Mouse (Mus musculus) midbrain, embryonic 16.5 days (tissue): ENCODE data around the gene D1Ertd622e. TPM values are rescaled to one million over a fixed set of nuclear protein-coding genes. Genes with fewer than 3 reads are reported as not detected.
"Not testable (repeated sequence)": the region's sequence is repeated elsewhere in the genome, so short reads cannot be mapped to it uniquely, and the experiment has no call there.

Experiments used
- ATAC-seq: fragments of 200-750 bp; cut with Nextera tagmentation; 2 replicates; pipeline ENCODE4 v1.8.0; 2017; ENCODE audit warnings: moderate TSS enrichment
- H3K27ac ChIP-seq: fragments of 300-500 bp; sonication (generic); 2 replicates; pipeline ENCODE4 v1.5.1; 2014; ENCODE audit warnings: mild to moderate bottlenecking, low read length, mixed read lengths
- H3K27me3 ChIP-seq: fragments of 300-500 bp; sonication (generic); 2 replicates; pipeline ENCODE4 v1.6.1; 2014; ENCODE audit warnings: low read depth, low read length, mixed read lengths; ENCODE audit not compliant: control insufficient read depth, insufficient read depth
- H3K36me3 ChIP-seq: fragments of 300-500 bp; sonication (generic); 2 replicates; pipeline ENCODE4 v1.6.1; 2014; ENCODE audit warnings: mild to moderate bottlenecking, low read length, moderate library complexity, mixed read lengths; ENCODE audit not compliant: control insufficient read depth, insufficient read depth
- H3K4me1 ChIP-seq: fragments of 300-500 bp; sonication (generic); 2 replicates; pipeline ENCODE4 v1.6.1; 2014; ENCODE audit warnings: mild to moderate bottlenecking, low read length, mixed read lengths; ENCODE audit not compliant: control insufficient read depth, insufficient read depth
- H3K4me2 ChIP-seq: fragments of 300-500 bp; sonication (generic); 2 replicates; pipeline ENCODE4 v1.6.1; 2014; ENCODE audit warnings: mild to moderate bottlenecking, low read length, mixed read lengths
- H3K4me3 ChIP-seq: fragments of 300-500 bp; sonication (generic); 2 replicates; pipeline ENCODE4 v1.5.1; 2014; ENCODE audit warnings: low read depth, mild to moderate bottlenecking, low read length, moderate library complexity, mixed read lengths
- H3K9ac ChIP-seq: fragments of 300-500 bp; sonication (generic); 2 replicates; pipeline ENCODE4 v1.6.1; 2014; ENCODE audit warnings: low read depth, low read length, mixed read lengths
- H3K9me3 ChIP-seq: fragments of 300-500 bp; sonication (generic); replicated peaks from 2 replicates; pipeline ENCODE4 v1.6.1; 2014; ENCODE audit warnings: mild to moderate bottlenecking, low read length, mixed read lengths; ENCODE audit not compliant: control insufficient read depth, poor library complexity, severe bottlenecking
- WGBS: fragments of 180-500 bp; shearing (Covaris S2); extraction: QIAGEN DNeasy Blood & Tissue Kit; methylation state at CpG from one replicate; pipeline ENCODE4 v1.1.7; 2014; 5-methylcytosine and 5-hydroxymethylcytosine counted together
- polyA plus RNA-seq: library from polyadenylated mRNA; unstranded; fragments of >200 nt; fragmentation: Nextera tagmentation; extraction: Ambion mirVana; gene quantifications from 2 replicates; pipeline ENCODE4 v1.2.1, GENCODE M21; 2015

The D1Ertd622e gene
- polyA plus RNA-seq, 1 experiment from 2014 or later: 64.9 TPM

GRCm38 (mm10) chr1:97603361-97603760 is 58.5 kb downstream of the D1Ertd622e start:
- 85% methylated on average over 1 of the region's 1 CpGs for WGBS
- H3K27ac ChIP-seq: no peak overlapping the region
- H3K4me3 ChIP-seq: no peak overlapping the region
- H3K36me3 ChIP-seq: no peaks in the 10 kb centered on the region
- H3K4me1 ChIP-seq: no peaks in the 10 kb centered on the region
- no peaks in the 10 kb centered on the region for H3K9me3 ChIP-seq
- H3K27me3 ChIP-seq: no peaks in the 10 kb centered on the region
- H3K9ac ChIP-seq: no peak overlapping the region
- ATAC-seq: no peak
- no peak overlapping the region for H3K4me2 ChIP-seq

- no peak overlapping the region for H3K27ac ChIP-seq
- H3K4me1 ChIP-seq: no peaks in the 10 kb centered on the region
- no peaks in the 10 kb centered on the region for H3K9me3 ChIP-seq
- H3K4me2 ChIP-seq: no peak overlapping the region
- no peak overlapping the region for H3K9ac ChIP-seq
- 88% methylated on average over 2 of the region's 2 CpGs for WGBS
- H3K27me3 ChIP-seq: no peaks in the 10 kb centered on the region
- no peak overlapping the region for H3K4me3 ChIP-seq
- ATAC-seq: no peak
- no peaks in the 10 kb centered on the region for H3K36me3 ChIP-seq
These were observed 61.5 kb downstream of the D1Ertd622e start for GRCm38 (mm10) chr1:97600371-97600770.

- Histone ChIP-seq H3K27ac (no peak overlapping the region), H3K9me3 (no peaks in the 10 kb centered on the region), H3K4me3 (no peak overlapping the region), H3K36me3 (no peaks in the 10 kb centered on the region), H3K27me3 (no peaks in the 10 kb centered on the region), H3K4me2 (no peak overlapping the region), H3K4me1 (no peaks in the 10 kb centered on the region), H3K9ac (no peak overlapping the region)
- ATAC-seq: no peak
- 72% methylated on average over 3 of the region's 3 CpGs for WGBS
These were observed 62.8 kb downstream of the D1Ertd622e start for GRCm38 (mm10) chr1:97599101-97599500.

- no peaks in the 10 kb centered on the region for H3K9me3 ChIP-seq
- H3K4me2 ChIP-seq: no peak overlapping the region
- no peak for ATAC-seq
- H3K36me3 ChIP-seq: no peaks in the 10 kb centered on the region
- H3K4me3 ChIP-seq: no peak overlapping the region
- no peak overlapping the region for H3K27ac ChIP-seq
- no peaks in the 10 kb centered on the region for H3K27me3 ChIP-seq
- H3K9ac ChIP-seq: no peak overlapping the region
- no peaks in the 10 kb centered on the region for H3K4me1 ChIP-seq
- 16% methylated on average over 3 of the region's 3 CpGs for WGBS
These were observed 73.3 kb downstream of the D1Ertd622e start for GRCm38 (mm10) chr1:97588561-97588960.

GRCm38 (mm10) chr1:97585106-97585505 is 76.8 kb downstream of the D1Ertd622e start:
- Histone ChIP-seq H3K27ac (no peak overlapping the region), H3K9me3 (no peaks in the 10 kb centered on the region), H3K4me2 (no peak overlapping the region), H3K27me3 (no peaks in the 10 kb centered on the region), H3K36me3 (no peaks in the 10 kb centered on the region), H3K9ac (no peak overlapping the region), H3K4me1 (no peaks in the 10 kb centered on the region), H3K4me3 (no peak overlapping the region)
- no peak for ATAC-seq

GRCm38 (mm10) chr1:97584171-97584570 is 77.7 kb downstream of the D1Ertd622e start:
- no peaks in the 10 kb centered on the region for H3K27me3 ChIP-seq
- ATAC-seq: no peak

GRCm38 (mm10) chr1:97583085-97583484 is 78.8 kb downstream of the D1Ertd622e start:
- no peaks in the 10 kb centered on the region for H3K4me1 ChIP-seq
- H3K27me3 ChIP-seq: no peaks in the 10 kb centered on the region
- H3K4me2 ChIP-seq: no peak overlapping the region
- H3K9me3 ChIP-seq: no peaks in the 10 kb centered on the region
- no peak overlapping the region for H3K9ac ChIP-seq
- H3K27ac ChIP-seq: no peak overlapping the region
- ATAC-seq: no peak
- WGBS: 82% methylated on average over 4 of the region's 4 CpGs
- no peak overlapping the region for H3K4me3 ChIP-seq
- H3K36me3 ChIP-seq: no peaks in the 10 kb centered on the region

More at GRCm38 (mm10) chr1:97584171-97584570, 77.7 kb downstream of the D1Ertd622e start:
- Histone ChIP-seq H3K27ac (no peak overlapping the region), H3K4me3 (no peak overlapping the region), H3K4me2 (no peak overlapping the region), H3K36me3 (no peaks in the 10 kb centered on the region), H3K9ac (no peak overlapping the region), H3K9me3 (no peaks in the 10 kb centered on the region), H3K4me1 (no peaks in the 10 kb centered on the region)
- WGBS: 78% methylated on average over 3 of the region's 3 CpGs

GRCm38 (mm10) chr1:97580680-97581079 is 81.2 kb downstream of the D1Ertd622e start:
- not testable (repeated sequence) for H3K9ac ChIP-seq, H3K9me3 ChIP-seq, H3K4me1 ChIP-seq, H3K4me3 ChIP-seq, H3K27ac ChIP-seq, H3K4me2 ChIP-seq, ATAC-seq, H3K36me3 ChIP-seq, H3K27me3 ChIP-seq

GRCm38 (mm10) chr1:97580270-97580669 is 81.6 kb downstream of the D1Ertd622e start:
- 68% methylated on average over 3 of the region's 3 CpGs for WGBS
- no peak overlapping the region for H3K27ac ChIP-seq
- H3K4me3 ChIP-seq: no peak overlapping the region
- H3K9ac ChIP-seq: no peak overlapping the region
- ATAC-seq: no peak
- H3K9me3 ChIP-seq: no peaks in the 10 kb centered on the region
- no peaks in the 10 kb centered on the region for H3K36me3 ChIP-seq
- no peak overlapping the region for H3K4me2 ChIP-seq
- H3K4me1 ChIP-seq: no peaks in the 10 kb centered on the region
- H3K27me3 ChIP-seq: no peaks in the 10 kb centered on the region

GRCm38 (mm10) chr1:97578025-97578417 is 83.9 kb downstream of the D1Ertd622e start:
- H3K4me3 ChIP-seq: no peak overlapping the region
- 92% methylated on average over 3 of the region's 3 CpGs for WGBS
- H3K4me2 ChIP-seq: no peak overlapping the region
- H3K9me3 ChIP-seq: no peaks in the 10 kb centered on the region
- ATAC-seq: no peak
- no peak overlapping the region for H3K27ac ChIP-seq
- no peak overlapping the region for H3K9ac ChIP-seq
- H3K4me1 ChIP-seq: no peaks in the 10 kb centered on the region
- H3K36me3 ChIP-seq: no peaks in the 10 kb centered on the region
- H3K27me3 ChIP-seq: no peaks in the 10 kb centered on the region
